Mouse (Mus musculus): Measurements from ENCODE around the gene Myo18b. TPM values are rescaled to one million over a fixed set of nuclear protein-coding genes. Genes with fewer than 3 reads are reported as not detected.

The Myo18b gene
- total and polyA plus RNA-seq, 3 experiments = not detected

- in situ Hi-C loops (cut with MboI; ENCODE audit: low pct_ligation_motif_present, low pct_unique_long_range_greater_than_20kb, low sequenced_read_pairs) = no loop called here
- no peak for DNase-seq (ENCODE audit: extremely low read depth)
Observed at GRCm38 (mm10) chr5:112859379-112860035, 36.7 kb downstream of the Myo18b start.

GRCm38 (mm10) chr5:112853179-112853578 lies 43.0 kb downstream of the Myo18b start:
- Histone ChIP-seq H3K4me3 (replicated peaks in 1 of 3; ENCODE audit: low read depth in 2 of 3, low read length in 2 of 3, poor library complexity in 1 of 3) (no peak overlapping the region), H3K4me2 (ENCODE audit: insufficient read depth, low read depth, poor library complexity, severe bottlenecking) (no peak overlapping the region), H3K4me1 (ENCODE audit: control insufficient read depth in 1 of 2, insufficient read depth in 2 of 2) (no peaks in the 10 kb centered on the region), H3K27ac (ENCODE audit: insufficient read depth, low read depth) (no peak overlapping the region), H3K9me3 (replicated peaks; ENCODE audit: low read length) (peaks cover 95% of the 10 kb centered on the region), H3K9ac (ENCODE audit: insufficient read depth, low read depth) (no peak overlapping the region), H3K79me2 (replicated peaks; ENCODE audit: control insufficient read depth, extremely low read depth, insufficient read depth, poor library complexity, severe bottlenecking) (no peaks in the 10 kb centered on the region), H3K36me3 (replicated peaks in 1 of 2; ENCODE audit: control insufficient read depth in 1 of 2, insufficient read depth in 1 of 2, low read length in 1 of 2) (no peaks in the 10 kb centered on the region), H3K27me3 (replicated peaks) (no peaks in the 10 kb centered on the region)
- DNase-seq (ENCODE audit: extremely low read depth) = no peak
- TF ChIP-seq USF2 (conservative IDR thresholded peaks at IDR 0.05; ENCODE audit: low read depth, low read length) = no peak
- in situ Hi-C loops (cut with MboI; ENCODE audit: low pct_ligation_motif_present, low pct_unique_long_range_greater_than_20kb, low sequenced_read_pairs) = no loop called here
- dilution Hi-C loops (cut with MboI; ENCODE audit: extremely low pct_ligation_motif_present, extremely low pct_unique_long_range_greater_than_20kb, low sequenced_read_pairs) = no loop called here

More at GRCm38 (mm10) chr5:112859379-112860035, 36.7 kb downstream of the Myo18b start:
- Histone ChIP-seq H3K27me3 (replicated peaks) (no peaks in the 10 kb centered on the region), H3K4me1 (ENCODE audit: control insufficient read depth in 1 of 2, insufficient read depth in 2 of 2) (no peaks in the 10 kb centered on the region), H3K4me2 (ENCODE audit: insufficient read depth, low read depth, poor library complexity, severe bottlenecking) (no peak overlapping the region), H3K36me3 (replicated peaks in 1 of 2; ENCODE audit: control insufficient read depth in 1 of 2, insufficient read depth in 1 of 2, low read length in 1 of 2) (no peaks in the 10 kb centered on the region), H3K79me2 (replicated peaks; ENCODE audit: control insufficient read depth, extremely low read depth, insufficient read depth, poor library complexity, severe bottlenecking) (no peaks in the 10 kb centered on the region), H3K27ac (ENCODE audit: insufficient read depth, low read depth) (no peak overlapping the region), H3K4me3 (replicated peaks in 1 of 3; ENCODE audit: low read depth in 2 of 3, low read length in 2 of 3, poor library complexity in 1 of 3) (no peak overlapping the region), H3K9ac (ENCODE audit: insufficient read depth, low read depth) (no peak overlapping the region), H3K9me3 (replicated peaks; ENCODE audit: low read length) (peaks cover 96% of the 10 kb centered on the region)
- dilution Hi-C loops (cut with MboI; ENCODE audit: extremely low pct_ligation_motif_present, extremely low pct_unique_long_range_greater_than_20kb, low sequenced_read_pairs) = no loop called here
- TF ChIP-seq ELF1 (IDR thresholded peaks at IDR 0.05; ENCODE audit: low read depth, low read length) = no peak
- TF ChIP-seq GABPA (IDR thresholded peaks at IDR 0.05; ENCODE audit: insufficient replicate concordance, low read depth, low read length) = no peak
- no peak for TF ChIP-seq SIN3A (IDR thresholded peaks at IDR 0.05; ENCODE audit: low read length)
- TF ChIP-seq NELFE (IDR thresholded peaks at IDR 0.05; ENCODE audit: low read depth, low read length) = no peak
- no peak for TF ChIP-seq UBTF (IDR thresholded peaks at IDR 0.05; ENCODE audit: low read depth, low read length)
- no peak for TF ChIP-seq JUN (IDR thresholded peaks at IDR 0.05; ENCODE audit: insufficient read depth, low read depth, low read length)
- no peak for TF ChIP-seq TCF12 (IDR thresholded peaks at IDR 0.05; ENCODE audit: low read depth, low read length)
- TF ChIP-seq HCFC1 (IDR thresholded peaks at IDR 0.05; ENCODE audit: low read depth, low read length) = no peak
- TF ChIP-seq MXI1 (IDR thresholded peaks at IDR 0.05; ENCODE audit: low read depth, low read length) = no peak
- no peak for TF ChIP-seq POLR2AphosphoS2 (IDR thresholded peaks at IDR 0.05; ENCODE audit: low read depth, low read length)
- TF ChIP-seq BHLHE40 (IDR thresholded peaks at IDR 0.05; ENCODE audit: low read depth, low read length) = no peak
- no peak for TF ChIP-seq RAD21 (IDR thresholded peaks at IDR 0.05; ENCODE audit: low read depth, low read length)
- no peak for TF ChIP-seq MAFK (IDR thresholded peaks at IDR 0.05; ENCODE audit: insufficient replicate concordance, low read length)
- no peak for TF ChIP-seq TBP (conservative IDR thresholded peaks at IDR 0.05; ENCODE audit: low read depth, low read length)
